Mouse (Mus musculus): ENCODE results near the gene Sh3pxd2a. TPM values are rescaled to one million over a fixed set of nuclear protein-coding genes. Genes with fewer than 3 reads are reported as not detected.

Sh3pxd2a gene
- total and polyA plus RNA-seq, 3 experiments, result 3.9 to 11.3 TPM; not detected in 1

DNA sequence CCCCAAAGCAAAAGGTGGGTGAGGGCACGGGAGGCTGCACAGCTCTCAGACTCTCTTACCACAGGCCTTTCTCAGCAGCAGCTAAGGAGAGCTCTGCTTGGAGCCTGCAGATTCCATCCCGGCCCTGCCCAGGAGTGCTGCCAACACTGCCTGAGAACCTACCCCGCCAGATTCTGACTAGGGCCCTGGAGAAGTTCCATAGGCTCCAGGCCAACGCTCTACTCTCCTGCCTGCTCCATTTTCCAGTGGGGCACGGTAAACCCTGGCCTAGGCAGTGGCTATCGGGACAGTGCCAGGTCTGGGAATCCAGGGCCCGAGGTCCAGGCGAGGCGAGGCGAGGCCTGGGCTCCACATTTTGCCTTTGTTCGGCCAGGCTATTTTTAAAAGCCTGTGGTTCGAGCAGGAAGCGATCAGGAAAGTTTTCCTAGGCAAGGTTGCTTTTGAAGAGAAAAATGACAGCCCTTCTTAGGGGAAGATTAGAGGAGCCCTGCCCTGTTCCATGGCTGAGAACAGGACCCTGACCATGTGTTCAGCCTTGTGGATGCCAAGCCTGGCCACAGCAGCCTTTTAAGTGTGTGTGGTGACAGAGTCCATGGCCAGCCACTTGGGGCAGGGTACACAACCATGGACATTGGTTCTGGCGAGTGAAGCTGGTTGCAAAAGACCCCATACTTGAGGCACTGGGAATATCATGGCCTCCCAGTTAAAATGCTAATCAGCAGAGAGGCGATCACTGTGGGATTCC lies 184.2 kb downstream of the Sh3pxd2a start (continued):
- TF ChIP-seq SMC3 (IDR thresholded peaks at IDR 0.05; ENCODE audit: low read depth, low read length), result no peak

DNA sequence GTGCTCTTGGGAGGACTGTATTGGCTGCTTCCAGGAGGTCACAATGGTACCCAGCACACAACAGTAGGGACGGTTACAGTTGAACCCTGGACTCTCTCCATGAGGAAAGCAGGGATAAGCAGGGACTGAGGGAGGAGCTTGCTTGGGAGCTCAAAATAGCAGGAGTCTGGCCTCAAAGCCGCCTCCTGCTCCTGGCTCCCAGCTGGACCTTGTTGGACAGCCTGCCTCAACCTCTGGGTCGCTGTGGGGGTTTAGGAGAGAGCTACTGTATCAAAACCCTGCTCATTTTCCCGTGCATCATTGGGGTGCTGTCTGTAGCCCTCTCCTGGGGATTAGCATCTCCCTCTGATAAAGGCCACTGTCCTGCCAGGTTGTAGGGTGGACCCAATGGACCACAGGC lies 184.8 kb downstream of the Sh3pxd2a start:
- Histone ChIP-seq H3K27me3 (ENCODE audit: control insufficient read depth in 1 of 2, insufficient read depth in 2 of 2, low read length in 2 of 2) (no peaks in the 10 kb centered on the region), H3K36me3 (ENCODE audit: control insufficient read depth in 1 of 2, insufficient read depth in 2 of 2, low read length in 2 of 2) (no peaks in the 10 kb centered on the region), H3K4me3 (ENCODE audit: control insufficient read depth in 1 of 2, insufficient read depth in 1 of 2, low read depth in 2 of 2, low read length in 2 of 2) (no peak overlapping the region), H3K79me2 (ENCODE audit: control insufficient read depth, insufficient read depth, low read length, poor library complexity) (no peaks in the 10 kb centered on the region), H3K9me3 (replicated peaks; ENCODE audit: insufficient read depth, low read length) (no peaks in the 10 kb centered on the region), H3K4me1 (ENCODE audit: control insufficient read depth in 1 of 2, insufficient read depth in 2 of 2, low read length in 2 of 2) (no peaks in the 10 kb centered on the region), H3K9ac (ENCODE audit: control insufficient read depth, low read depth, low read length, poor library complexity, severe bottlenecking) (no peak overlapping the region), H3K27ac (ENCODE audit: control insufficient read depth, low read depth, low read length) (no peak overlapping the region)
- TF ChIP-seq CHD2 (IDR thresholded peaks at IDR 0.05; ENCODE audit: low read length) (no peak), ZC3H11A (IDR thresholded peaks at IDR 0.05; ENCODE audit: low read depth, low read length) (no peak), NELFE (IDR thresholded peaks at IDR 0.05; ENCODE audit: low read depth, low read length) (no peak), MAFK (IDR thresholded peaks at IDR 0.05; ENCODE audit: borderline replicate concordance, low read depth, low read length) (no peak), SMC3 (IDR thresholded peaks at IDR 0.05; ENCODE audit: low read depth, low read length) (no peak), NRF1 (IDR thresholded peaks at IDR 0.05; ENCODE audit: insufficient read depth, low read depth, low read length, poor library complexity, severe bottlenecking) (no peak), ZMIZ1 (IDR thresholded peaks at IDR 0.05; ENCODE audit: low read depth, low read length) (no peak), ZNF384 (IDR thresholded peaks at IDR 0.05; ENCODE audit: low read depth, low read length) (no peak), JUND (IDR thresholded peaks at IDR 0.05; ENCODE audit: low read depth, low read length) (no peak), MYC (IDR thresholded peaks at IDR 0.05; ENCODE audit: low read depth, low read length) (no peak), ELF1 (IDR thresholded peaks at IDR 0.05; ENCODE audit: low read depth, low read length) (no peak), RCOR1 (IDR thresholded peaks at IDR 0.05; ENCODE audit: low read depth, low read length) (no peak), HCFC1 (IDR thresholded peaks at IDR 0.05; ENCODE audit: low read depth, low read length) (no peak), GABPA (IDR thresholded peaks at IDR 0.05; ENCODE audit: low read depth, low read length) (no peak), TBP (IDR thresholded peaks at IDR 0.05; ENCODE audit: low read depth, low read length) (no peak), POLR2A (IDR thresholded peaks at IDR 0.05; ENCODE audit: control insufficient read depth in 1 of 2, insufficient read depth in 1 of 2, low read depth in 1 of 2, low read length in 2 of 2, poor library complexity in 1 of 2) (no peak), MYB (IDR thresholded peaks at IDR 0.05; ENCODE audit: low read depth, low read length) (no peak), TAL1 (IDR thresholded peaks at IDR 0.05; ENCODE audit: low read length) (no peak)
- DNase-seq (ENCODE audit: low read depth, low spot score), result no peak

DNA sequence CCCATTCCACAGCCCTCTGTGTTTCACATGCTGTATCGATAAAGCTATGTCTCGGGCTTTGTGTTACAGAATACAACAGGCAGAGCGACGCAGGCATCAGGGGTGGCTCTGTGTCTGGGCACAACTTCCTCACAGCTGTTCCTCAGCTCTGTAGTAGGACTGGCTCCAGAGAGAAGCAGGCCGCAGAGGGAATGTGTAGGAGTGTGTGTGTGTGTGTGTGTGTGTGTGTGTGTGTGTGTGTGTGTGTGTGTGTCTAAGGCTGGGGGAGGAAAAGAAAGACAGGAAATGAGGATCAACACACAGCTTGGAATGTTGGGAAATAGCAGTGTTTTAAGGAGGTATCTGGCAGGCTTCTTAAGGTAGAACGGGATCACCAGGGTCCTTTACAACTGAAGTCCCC lies 187.5 kb downstream of the Sh3pxd2a start:
- H3K27ac ChIP-seq (ENCODE audit: control insufficient read depth, low read depth, low read length), result no peak overlapping the region
- no peaks in the 10 kb centered on the region for H3K79me2 ChIP-seq (ENCODE audit: control insufficient read depth, insufficient read depth, low read length, poor library complexity)
- no peaks in the 10 kb centered on the region for H3K36me3 ChIP-seq (ENCODE audit: control insufficient read depth in 1 of 2, insufficient read depth in 2 of 2, low read length in 2 of 2)
- no peaks in the 10 kb centered on the region for H3K9me3 ChIP-seq (replicated peaks; ENCODE audit: insufficient read depth, low read length)
- TF ChIP-seq USF2 (IDR thresholded peaks at IDR 0.05; ENCODE audit: borderline replicate concordance in 1 of 2, insufficient read depth in 1 of 2, low read depth in 1 of 2, low read length in 2 of 2) (no peak), MAX (IDR thresholded peaks at IDR 0.05; ENCODE audit: low read length) (no peak), GABPA (IDR thresholded peaks at IDR 0.05; ENCODE audit: low read depth, low read length) (no peak), E2F4 (IDR thresholded peaks at IDR 0.05; ENCODE audit: borderline replicate concordance, low read depth, low read length) (no peak), SMC3 (IDR thresholded peaks at IDR 0.05; ENCODE audit: low read depth, low read length) (no peak), TBP (IDR thresholded peaks at IDR 0.05; ENCODE audit: low read depth, low read length) (no peak), CTCF (IDR thresholded peaks at IDR 0.05 in 2 of 3, conservative IDR thresholded peaks at IDR 0.05 in 1 of 3; ENCODE audit: control insufficient read depth in 1 of 3, insufficient read depth in 1 of 3, low read depth in 2 of 3, low read length in 3 of 3, poor library complexity in 1 of 3, severe bottlenecking in 1 of 3) (no peak), GATA1 (IDR thresholded peaks at IDR 0.05; ENCODE audit: low read depth, low read length) (no peak), UBTF (IDR thresholded peaks at IDR 0.05; ENCODE audit: borderline replicate concordance, insufficient read depth, low read depth, low read length) (no peak), BHLHE40 (IDR thresholded peaks at IDR 0.05; ENCODE audit: borderline replicate concordance, low read depth, low read length) (no peak), ZMIZ1 (IDR thresholded peaks at IDR 0.05; ENCODE audit: low read depth, low read length) (no peak), ZKSCAN1 (IDR thresholded peaks at IDR 0.05; ENCODE audit: low read depth, low read length) (no peak), USF1 (IDR thresholded peaks at IDR 0.05; ENCODE audit: low read depth, low read length) (no peak), CHD2 (IDR thresholded peaks at IDR 0.05; ENCODE audit: low read length) (no peak)
- no peaks in the 10 kb centered on the region for H3K4me1 ChIP-seq (ENCODE audit: control insufficient read depth in 1 of 2, insufficient read depth in 2 of 2, low read length in 2 of 2)
- H3K9ac ChIP-seq (ENCODE audit: control insufficient read depth, low read depth, low read length, poor library complexity, severe bottlenecking), result no peak overlapping the region
- no peak for DNase-seq (ENCODE audit: low read depth, low spot score)
- no peak overlapping the region for H3K4me3 ChIP-seq (ENCODE audit: control insufficient read depth in 1 of 2, insufficient read depth in 1 of 2, low read depth in 2 of 2, low read length in 2 of 2)
- no peaks in the 10 kb centered on the region for H3K27me3 ChIP-seq (ENCODE audit: control insufficient read depth in 1 of 2, insufficient read depth in 2 of 2, low read length in 2 of 2)
